Mouse (Mus musculus) liver, adult 2 months (tissue): ENCODE data around the gene Hcn1. TPM values are rescaled to one million over a fixed set of nuclear protein-coding genes. Genes with fewer than 3 reads are reported as not detected.

Experiments used
- DNase-seq: peaks from one replicate; pipeline ENCODE4 v3.0.0-alpha.2; 2011; ENCODE audit warnings: low read depth, low spot score; ENCODE audit errors: extremely low read depth
- H3K27ac ChIP-seq: fragments of 200-500 bp; replicated peaks from 2 replicates; pipeline ENCODE4 v1.5.1; 2012; ENCODE audit warnings: low read depth, mild to moderate bottlenecking, control low read depth, inconsistent platforms, low read length; ENCODE audit not compliant: insufficient read depth
- H3K27me3 ChIP-seq: fragments of 200-500 bp; 2 replicates; pipeline ENCODE4 v1.6.1; 2012; ENCODE audit warnings: mild to moderate bottlenecking, moderate library complexity, low read length, inconsistent platforms; ENCODE audit not compliant: control insufficient read depth, insufficient read depth
- H3K36me3 ChIP-seq: fragments of 200-500 bp; 2 replicates; pipeline ENCODE4 v1.6.1; 2012; ENCODE audit warnings: low read length, inconsistent platforms; ENCODE audit not compliant: control insufficient read depth, insufficient read depth
- H3K4me1 ChIP-seq: fragments of 200-500 bp; 2 replicates; pipeline ENCODE4 v1.6.1; 2011; ENCODE audit warnings: low read length; ENCODE audit not compliant: control insufficient read depth, insufficient read depth
- H3K4me3 ChIP-seq: fragments of 200-500 bp; 2 replicates; pipeline ENCODE4 v1.5.1; 2011; ENCODE audit warnings: low read depth, mild to moderate bottlenecking, control low read depth, low read length, moderate library complexity; ENCODE audit not compliant: insufficient read depth
- H3K79me2 ChIP-seq: fragments of 200-500 bp; 2 replicates; pipeline ENCODE4 v1.6.1; 2012; ENCODE audit warnings: inconsistent platforms, mild to moderate bottlenecking, low read length, moderate library complexity; ENCODE audit not compliant: control insufficient read depth, insufficient read depth
- H3K9ac ChIP-seq: fragments of 200-500 bp; 2 replicates; pipeline ENCODE4 v1.6.1; 2012; ENCODE audit warnings: low read depth, mild to moderate bottlenecking, control low read depth, inconsistent platforms, low read length
- CTCF ChIP-seq: fragments of 200-500 bp; IDR thresholded peaks from 2 replicates; pipeline ENCODE4 v1.5.1; 2011; ENCODE audit warnings: low read depth, low read length, control low read depth
- POLR2A ChIP-seq: fragments of 200-500 bp; IDR thresholded peaks from 2 replicates; pipeline ENCODE4 v1.6.1; 2011; ENCODE audit warnings: low read length, control low read depth; ENCODE audit not compliant: insufficient read depth; ENCODE audit errors: extremely low read depth
- WGBS: fragments of 180-500 bp; shearing (Covaris S2); methylation state at CpG from one replicate; pipeline ENCODE4 v1.1.7; 2018; 5-methylcytosine and 5-hydroxymethylcytosine counted together
- polyA plus RNA-seq: library from polyadenylated mRNA; depleted of rRNA; stranded (reverse); fragments of >200 nt; gene quantifications from 2 replicates; pipeline ENCODE4 v1.2.3, GENCODE M21; 2012
- total RNA-seq: library from RNA; depleted of rRNA; stranded (reverse); fragments of >200 nt; gene quantifications from 2 replicates; pipeline ENCODE4 v1.2.3, GENCODE M21; 2014

Gene Hcn1
- total and polyA plus RNA-seq, 2 experiments = 0.01 TPM; not detected in 1

DNA sequence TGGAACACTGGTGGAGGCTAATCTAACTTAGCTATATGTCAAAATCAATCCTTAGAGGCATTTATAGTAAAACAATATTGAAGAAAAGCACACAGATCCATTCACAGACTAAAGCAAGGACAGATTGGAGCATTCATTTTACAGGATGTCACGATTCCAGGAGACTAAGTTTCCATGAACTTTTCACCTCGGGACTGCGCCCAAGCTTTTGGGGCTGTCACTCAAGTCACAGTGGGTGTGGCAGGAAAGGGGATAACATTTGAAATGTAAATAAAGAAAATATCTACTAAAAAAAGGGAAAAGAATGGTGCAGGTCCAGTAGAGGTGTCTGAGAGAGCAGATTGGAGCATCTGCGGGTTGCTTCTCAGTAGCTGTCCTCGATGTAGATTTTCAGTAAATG lies 421.3 kb downstream of the Hcn1 start:
- no peak overlapping the region for H3K27ac ChIP-seq
- 79% methylated on average over 5 of the region's 5 CpGs for WGBS
- no peak overlapping the region for H3K4me3 ChIP-seq
- no peaks in the 10 kb centered on the region for H3K27me3 ChIP-seq
- TF ChIP-seq POLR2A (no peak), CTCF (no peak)
- H3K4me1 ChIP-seq = no peaks in the 10 kb centered on the region
- no peak overlapping the region for H3K9ac ChIP-seq
- no peaks in the 10 kb centered on the region for H3K79me2 ChIP-seq
- H3K36me3 ChIP-seq = no peaks in the 10 kb centered on the region
- DNase-seq = no peak

DNA sequence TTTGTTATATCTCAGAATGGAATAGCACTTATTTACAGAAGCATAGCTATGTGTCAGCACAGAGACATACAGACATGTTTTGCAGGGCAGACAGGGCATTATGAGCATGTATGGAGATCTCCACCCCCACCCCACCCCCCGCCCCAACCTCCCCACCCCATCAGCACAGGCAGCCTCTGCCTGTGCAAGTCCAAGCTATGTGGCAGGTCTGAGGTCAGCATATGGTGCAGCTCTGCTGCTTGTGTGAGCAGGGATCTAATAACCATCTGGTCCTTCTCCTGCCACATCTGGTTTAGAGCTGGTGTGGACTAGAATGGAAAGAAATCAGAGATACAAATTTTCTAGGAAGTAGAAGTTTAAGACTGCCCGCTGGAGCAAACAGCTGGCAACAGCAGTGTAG lies 424.4 kb downstream of the Hcn1 start:
- DNase-seq = no peak
- Histone ChIP-seq H3K36me3 (no peaks in the 10 kb centered on the region), H3K79me2 (no peaks in the 10 kb centered on the region), H3K9ac (no peak overlapping the region), H3K4me1 (no peaks in the 10 kb centered on the region), H3K4me3 (no peak overlapping the region), H3K27me3 (no peaks in the 10 kb centered on the region), H3K27ac (no peak overlapping the region)
- WGBS = 86% methylated on average over 2 of the region's 2 CpGs
- TF ChIP-seq CTCF = no peak
- no peak for TF ChIP-seq POLR2A

DNA sequence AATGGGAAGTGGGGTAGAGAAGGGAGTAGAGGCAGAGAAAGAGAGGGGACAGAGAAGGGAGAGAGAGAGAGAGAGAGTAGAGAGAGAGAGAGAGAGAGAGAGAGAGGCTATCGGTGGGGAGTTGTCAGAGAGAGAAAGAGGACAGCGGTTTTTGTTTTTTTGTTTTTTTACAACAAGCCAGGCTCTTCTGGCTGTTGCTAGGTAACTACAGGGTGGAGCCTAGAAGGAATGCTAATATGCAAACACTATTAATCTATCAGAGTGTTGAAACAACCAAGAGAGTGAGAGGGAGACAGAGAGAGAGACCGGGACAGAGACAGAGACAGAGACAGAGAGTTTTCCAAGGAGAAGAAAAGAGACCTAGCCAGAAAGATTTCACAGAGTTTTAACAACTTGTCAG lies 425.7 kb downstream of the Hcn1 start:
- no peak overlapping the region for H3K27ac ChIP-seq
- TF ChIP-seq POLR2A (no peak), CTCF (no peak)
- no peaks in the 10 kb centered on the region for H3K79me2 ChIP-seq
- no peak overlapping the region for H3K9ac ChIP-seq
- 32% methylated on average over 3 of the region's 3 CpGs for WGBS
- no peaks in the 10 kb centered on the region for H3K27me3 ChIP-seq
- DNase-seq = no peak
- no peak overlapping the region for H3K4me3 ChIP-seq
- H3K4me1 ChIP-seq = no peaks in the 10 kb centered on the region
- H3K36me3 ChIP-seq = no peaks in the 10 kb centered on the region

DNA sequence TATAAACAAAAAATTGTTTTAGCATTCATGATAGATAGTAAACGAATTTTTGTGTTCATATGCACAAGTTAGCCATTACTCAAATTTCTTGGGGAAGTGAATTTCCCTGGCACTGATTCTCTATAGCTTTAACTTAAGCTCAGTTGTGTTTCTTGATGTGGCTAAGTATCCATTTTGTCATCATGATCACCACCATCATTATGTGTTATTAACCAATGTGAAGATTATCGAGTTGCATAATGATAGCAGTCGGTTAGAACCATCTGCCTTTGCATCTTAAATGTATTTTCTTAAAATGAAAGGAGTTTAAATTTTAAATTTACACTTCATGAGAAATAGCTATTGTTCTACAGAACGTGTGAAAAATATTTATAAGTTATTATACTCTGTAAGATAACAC lies 426.5 kb downstream of the Hcn1 start:
- Histone ChIP-seq H3K4me1 (no peaks in the 10 kb centered on the region), H3K27me3 (no peaks in the 10 kb centered on the region), H3K9ac (no peak overlapping the region), H3K4me3 (no peak overlapping the region), H3K27ac (no peak overlapping the region), H3K36me3 (no peaks in the 10 kb centered on the region), H3K79me2 (no peaks in the 10 kb centered on the region)
- TF ChIP-seq POLR2A = no peak
- TF ChIP-seq CTCF = no peak
- no peak for DNase-seq
- WGBS = 60% methylated on average over 4 of the region's 4 CpGs

DNA sequence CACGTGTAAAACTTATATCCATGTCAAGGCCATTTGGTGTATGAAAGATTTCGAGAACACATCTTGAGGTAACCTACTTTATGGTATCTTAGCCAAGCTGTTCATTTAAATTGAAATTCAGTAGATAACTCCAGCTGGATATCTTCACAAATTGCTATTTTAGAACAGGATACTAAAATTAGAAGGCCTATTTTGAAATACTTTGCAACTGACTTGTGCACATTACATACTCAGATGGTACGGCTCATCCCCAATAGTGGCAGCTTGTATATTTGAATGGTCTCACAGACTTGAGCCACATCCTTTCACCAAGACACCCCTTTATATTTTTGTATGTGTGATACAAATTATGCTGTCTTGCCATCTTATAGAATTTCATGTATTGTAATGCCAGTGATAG lies 427.5 kb downstream of the Hcn1 start:
- DNase-seq = no peak
- no peaks in the 10 kb centered on the region for H3K4me1 ChIP-seq
- no peaks in the 10 kb centered on the region for H3K79me2 ChIP-seq
- no peaks in the 10 kb centered on the region for H3K27me3 ChIP-seq
- no peak for TF ChIP-seq CTCF
- TF ChIP-seq POLR2A = no peak
- no peak overlapping the region for H3K4me3 ChIP-seq
- H3K36me3 ChIP-seq = no peaks in the 10 kb centered on the region
- WGBS = 62% methylated on average over 3 of the region's 3 CpGs
- H3K9ac ChIP-seq = no peak overlapping the region
- H3K27ac ChIP-seq = no peak overlapping the region

DNA sequence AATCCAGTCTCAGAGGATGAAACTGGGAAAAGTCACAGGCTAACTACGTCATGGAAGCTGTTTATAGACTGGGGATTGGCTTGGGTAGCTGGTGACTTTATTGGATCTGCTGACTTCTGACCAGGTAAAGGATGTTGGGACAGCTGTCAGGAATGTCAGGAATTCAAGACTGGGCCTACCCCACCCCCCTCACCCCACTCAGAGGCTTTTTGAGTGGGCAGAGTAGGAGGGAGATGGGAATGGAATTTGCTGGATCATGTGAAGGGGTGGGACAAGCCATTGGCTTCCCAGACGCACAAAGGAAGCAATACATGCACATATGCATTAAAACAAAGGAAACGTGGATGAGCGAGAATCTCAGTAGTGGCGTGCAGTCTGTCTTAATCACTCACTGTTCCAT lies 433.5 kb downstream of the Hcn1 start:
- no peak for DNase-seq
- Histone ChIP-seq H3K36me3 (no peaks in the 10 kb centered on the region), H3K9ac (no peak overlapping the region), H3K4me3 (no peak overlapping the region), H3K4me1 (no peaks in the 10 kb centered on the region), H3K27me3 (no peaks in the 10 kb centered on the region), H3K79me2 (no peaks in the 10 kb centered on the region), H3K27ac (no peak overlapping the region)
- WGBS = 79% methylated on average over 5 of the region's 5 CpGs
- no peak for TF ChIP-seq CTCF
